Mouse (Mus musculus) heart, postnatal 0 days (tissue): ENCODE results near the gene Chn1.
A peak's percentile ranks its signal among the peaks of the same experiment; 100 is the strongest.

Experiments
- CTCF ChIP-seq: IDR thresholded peaks from 2 replicates; pipeline ENCODE4 v1.5.1; 2016; ENCODE audit warnings: antibody characterized with exemption, control low read depth, low read depth
- EP300 ChIP-seq: IDR thresholded peaks from 2 replicates; pipeline ENCODE4 v1.6.1; 2016; ENCODE audit warnings: antibody characterized with exemption, low read depth

DNA sequence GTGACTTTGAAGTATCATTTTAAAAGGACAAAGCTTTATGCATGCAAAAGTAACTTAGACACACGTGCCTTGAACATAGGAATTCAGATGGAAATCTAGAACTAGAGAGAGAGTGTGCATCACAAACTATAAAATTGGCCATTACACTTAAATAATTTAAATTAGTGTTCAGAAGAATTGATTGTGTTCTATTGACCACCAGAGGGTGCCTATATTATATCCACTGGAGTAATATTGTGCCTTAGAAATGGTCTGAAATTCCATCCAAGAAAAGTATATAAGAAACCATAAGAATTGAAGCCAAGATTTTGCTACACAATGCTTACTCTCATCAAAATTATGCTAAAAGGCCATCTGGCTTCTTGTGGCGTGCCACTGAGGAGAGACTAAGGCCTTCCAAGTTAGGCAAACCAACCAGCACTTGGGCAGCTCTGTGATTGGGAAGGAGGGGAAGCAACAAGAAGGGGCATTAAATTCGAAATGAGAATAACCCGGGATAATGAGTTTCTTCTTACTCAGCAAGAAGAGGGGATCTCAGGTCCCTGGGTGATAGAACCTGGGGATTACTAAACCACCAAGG is 4.0 kb upstream of the Chn1 start:
- TF ChIP-seq CTCF: 0 out of 2 replicates have a peak, but pooled peaks have one; percentile 3
- TF ChIP-seq EP300: no peak
